Mouse (Mus musculus) liver, embryonic 14.5 days (tissue): ENCODE data around the gene Borcs7. TPM values are rescaled to one million over a fixed set of nuclear protein-coding genes. Genes with fewer than 3 reads are reported as not detected.

ENCODE experiments used
- ATAC-seq: fragments of 200-750 bp; cut with Nextera tagmentation; 2 replicates; pipeline ENCODE4 v1.8.0; 2017; ENCODE audit warnings: moderate number of reproducible peaks, mild to moderate bottlenecking, moderate library complexity; ENCODE audit not compliant: insufficient read depth
- DNase-seq, 3 experiments: peaks; one replicate each; pipeline ENCODE4 v3.0.0-alpha.2; 2012 to 2013; ENCODE audit warnings: low read depth in 3 of 3, low spot score in 3 of 3
- H3K27ac ChIP-seq: fragments of 300-500 bp; sonication (generic); 2 replicates; pipeline ENCODE4 v1.5.1; 2014; ENCODE audit warnings: moderate library complexity, mild to moderate bottlenecking, control low read depth, inconsistent platforms
- H3K27me3 ChIP-seq: fragments of 300-500 bp; sonication (generic); 2 replicates; pipeline ENCODE4 v1.6.1; 2014; ENCODE audit warnings: mild to moderate bottlenecking, low read length, moderate library complexity; ENCODE audit not compliant: control insufficient read depth, insufficient read depth
- H3K36me3 ChIP-seq: fragments of 300-500 bp; sonication (generic); replicated peaks from 2 replicates; pipeline ENCODE4 v1.6.1; 2014; ENCODE audit warnings: low read depth; ENCODE audit not compliant: control insufficient read depth, insufficient read depth
- H3K4me1 ChIP-seq, 2 experiments: fragments of 200-500 bp in 1 of 2; fragments of 300-500 bp in 1 of 2; sonication (generic) in 1 of 2; replicated peaks; 2 replicates each; pipeline ENCODE4 v1.6.1; 2012 to 2014; ENCODE audit warnings: antibody characterized with exemption in 1 of 2, inconsistent platforms in 1 of 2, low read length in 1 of 2; ENCODE audit not compliant: control insufficient read depth in 2 of 2, insufficient read depth in 2 of 2
- H3K4me2 ChIP-seq: fragments of 300-500 bp; sonication (generic); 2 replicates; pipeline ENCODE4 v1.6.1; 2014; ENCODE audit warnings: low read depth, mild to moderate bottlenecking, control low read depth, moderate library complexity
- H3K4me3 ChIP-seq, 2 experiments: fragments of 200-500 bp in 1 of 2; fragments of 300-500 bp in 1 of 2; sonication (generic) in 1 of 2; 2 replicates each; pipeline ENCODE4 v1.5.1; 2012 to 2014; ENCODE audit warnings: low read depth in 2 of 2, low read length in 2 of 2, mild to moderate bottlenecking in 2 of 2, control low read depth in 1 of 2, inconsistent platforms in 1 of 2, moderate library complexity in 1 of 2; ENCODE audit not compliant: insufficient read depth in 1 of 2
- H3K9ac ChIP-seq: fragments of 300-500 bp; sonication (generic); replicated peaks from 2 replicates; pipeline ENCODE4 v1.6.1; 2014; ENCODE audit warnings: mild to moderate bottlenecking, control low read depth, moderate library complexity
- H3K9me3 ChIP-seq: fragments of 300-500 bp; sonication (generic); 2 replicates; pipeline ENCODE4 v1.6.1; 2016; ENCODE audit warnings: low read length, mixed read lengths; ENCODE audit not compliant: control insufficient read depth
- CTCF ChIP-seq: IDR thresholded peaks from 2 replicates; pipeline ENCODE4 v1.5.1; 2016; ENCODE audit warnings: antibody characterized with exemption, low read depth, control low read depth
- EP300 ChIP-seq: IDR thresholded peaks from 2 replicates; pipeline ENCODE4 v1.6.1; 2016; ENCODE audit warnings: antibody characterized with exemption, low read depth
- WGBS: fragments of 180-500 bp; shearing (Covaris S2); extraction: QIAGEN DNeasy Blood & Tissue Kit; methylation state at CpG from one replicate; pipeline ENCODE4 v1.1.7; 2014; ENCODE audit not compliant: insufficient replicate concordance; 5-methylcytosine and 5-hydroxymethylcytosine counted together
- polyA plus RNA-seq, 2 experiments: library from polyadenylated mRNA; depleted of rRNA in 1 of 2; stranded (reverse) in 1 of 2; unstranded in 1 of 2; fragments of >200 nt; fragmentation: Nextera tagmentation in 1 of 2; extraction: Ambion mirVana in 1 of 2; gene quantifications; 2 replicates each; pipeline versions ENCODE4 v1.2.1 to v1.2.3; 2012 to 2014

Gene Borcs7
- polyA plus RNA-seq, 2 experiments, result 2.7 to 6.0 TPM

GRCm38 (mm10) chr19:46707296-46708151 is 17.8 kb downstream of the Borcs7 start, which contains the start of gene As3mt:
TSS of gene As3mt (plus strand) at chr19:46707458.
- H3K36me3 ChIP-seq, result no peaks in the 10 kb centered on the region
- peaks cover 0 to 22% of the 10 kb centered on the region in 2 experiments; a peak in 2 of 4 replicates for H3K4me1 ChIP-seq
- peak within 1 kb of the TSS; percentile 66 for H3K9ac ChIP-seq
- H3K4me2 ChIP-seq, result peak within 1 kb of the TSS; percentile 73
- 9% methylated on average over 31 of the region's 31 CpGs for WGBS
- peak in 1 of 3 experiments; percentile 35 for DNase-seq
- no peaks in the 10 kb centered on the region; the same call in 1 of the 2 replicates for H3K27me3 ChIP-seq
- H3K27ac ChIP-seq, result no peak within 1 kb of the TSS
- TF ChIP-seq EP300, result no peak
- no peak for TF ChIP-seq CTCF
- peak within 1 kb of the TSS; percentile 58 to 77 for H3K4me3 ChIP-seq
- ATAC-seq, result peak; percentile 59; the same call in 1 of the 2 replicates
- H3K9me3 ChIP-seq, result no peaks in the 10 kb centered on the region

- Histone ChIP-seq H3K9me3 (no peaks in the 10 kb centered on the region), H3K4me2 (no peak overlapping the region), H3K27ac (no peak overlapping the region), H3K4me3 (no peak overlapping the region), H3K36me3 (no peaks in the 10 kb centered on the region), H3K4me1 (peaks cover 0 to 28% of the 10 kb centered on the region in 2 experiments; a peak in 2 of 4 replicates), H3K9ac (no peak overlapping the region), H3K27me3 (no peaks in the 10 kb centered on the region)
- 60% methylated on average over 4 of the region's 4 CpGs for WGBS
- ATAC-seq (no peak), DNase-seq (no peak)
- TF ChIP-seq EP300 (no peak), CTCF (no peak)
Observed at GRCm38 (mm10) chr19:46710614-46711013, 20.9 kb downstream of the Borcs7 start.

GRCm38 (mm10) chr19:46714234-46714633 is 24.5 kb downstream of the Borcs7 start:
- Histone ChIP-seq H3K9me3 (no peaks in the 10 kb centered on the region), H3K4me1 (peaks cover 0 to 7% of the 10 kb centered on the region in 2 experiments; a peak in 1 of 4 replicates), H3K27me3 (no peaks in the 10 kb centered on the region), H3K4me3 (no peak overlapping the region), H3K36me3 (no peaks in the 10 kb centered on the region), H3K9ac (no peak overlapping the region), H3K27ac (no peak overlapping the region), H3K4me2 (no peak overlapping the region)
- no peak for ATAC-seq
- no peak for DNase-seq
- 66% methylated on average over 8 of the region's 8 CpGs for WGBS
- TF ChIP-seq CTCF, result no peak
- TF ChIP-seq EP300, result no peak

- Histone ChIP-seq H3K27ac (no peak overlapping the region), H3K4me2 (no peak overlapping the region), H3K4me3 (no peak overlapping the region), H3K9ac (no peak overlapping the region), H3K27me3 (no peaks in the 10 kb centered on the region), H3K4me1 (peaks cover 0 to 7% of the 10 kb centered on the region in 2 experiments; a peak in 1 of 4 replicates), H3K9me3 (no peaks in the 10 kb centered on the region), H3K36me3 (no peaks in the 10 kb centered on the region)
- no peak for TF ChIP-seq CTCF
- TF ChIP-seq EP300, result no peak
- DNase-seq (no peak), ATAC-seq (no peak)
- 75% methylated on average over 8 of the region's 8 CpGs for WGBS
Observed at GRCm38 (mm10) chr19:46715016-46715415, 25.3 kb downstream of the Borcs7 start.

GRCm38 (mm10) chr19:46718150-46718549 is 28.4 kb downstream of the Borcs7 start:
- no peak for TF ChIP-seq CTCF
- no peak overlapping the region for H3K4me2 ChIP-seq
- H3K4me3 ChIP-seq, result no peak overlapping the region
- H3K4me1 ChIP-seq, result peaks cover 0 to 7% of the 10 kb centered on the region in 2 experiments; a peak in 1 of 4 replicates
- DNase-seq, result no peak
- H3K27me3 ChIP-seq, result no peaks in the 10 kb centered on the region
- H3K9me3 ChIP-seq, result no peaks in the 10 kb centered on the region
- H3K27ac ChIP-seq, result no peak overlapping the region
- H3K9ac ChIP-seq, result no peak overlapping the region
- ATAC-seq, result no peak
- 49% methylated on average over 4 of the region's 4 CpGs for WGBS
- H3K36me3 ChIP-seq, result no peaks in the 10 kb centered on the region; the same call in 1 of the 2 replicates
